Mouse (Mus musculus) MN1 (cell line): ENCODE measurements at regions not wholly inside any gene's neighbourhood (a gene's known extent, or its start where the extent isn't known, plus 50 kb on each side); places are given as distances from the start of the nearest gene placed in this dataset.

Experiments
- DNase-seq: peaks from one replicate; pipeline ENCODE4 v3.0.0-alpha.2; 2016; ENCODE audit warnings: low spot score

- DNase-seq: no peak
Observed at GRCm38 (mm10) chr15:72321528-72321927, 1512.8 kb upstream of the Gm6569 start.

DNA sequence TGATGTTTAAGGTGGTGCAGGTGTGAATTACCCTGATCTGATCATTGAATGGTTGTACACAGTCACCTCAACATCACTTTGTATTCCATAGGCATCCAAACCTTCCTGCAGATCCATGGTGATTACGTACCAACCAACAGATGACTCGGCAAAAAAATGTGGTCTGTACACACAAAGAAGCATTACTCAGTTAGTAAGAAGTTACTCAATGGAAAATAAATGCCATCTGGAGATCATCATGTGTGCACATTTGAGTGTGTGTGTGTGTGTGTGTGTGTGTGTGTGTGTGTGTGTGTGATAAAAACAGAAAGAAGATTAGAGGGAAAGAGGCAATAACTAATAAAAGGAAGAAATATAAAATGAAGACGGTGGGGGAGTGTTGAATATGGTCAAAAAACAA, 1512.2 kb upstream of the Gm6569 start:
- DNase-seq: no peak

DNA sequence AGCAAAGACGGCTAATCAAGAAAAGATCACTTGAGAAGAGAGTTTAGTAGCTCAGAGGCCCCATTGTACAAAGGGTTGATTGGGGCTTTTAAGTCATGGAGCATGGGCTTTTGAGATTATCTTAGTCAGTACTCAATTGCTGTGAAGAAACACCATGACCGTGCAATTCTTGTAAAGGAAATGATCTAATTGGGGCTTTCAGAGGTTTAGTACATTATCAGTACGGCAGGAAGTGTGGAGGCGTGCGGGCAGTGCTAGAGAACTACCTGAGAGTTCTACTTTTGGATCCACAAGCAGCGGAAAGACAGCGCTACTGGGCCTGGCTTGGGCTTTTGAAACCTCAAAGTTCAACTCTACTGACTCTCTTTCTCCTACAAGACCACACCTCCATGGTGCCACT, 1511.2 kb upstream of the Gm6569 start:
- DNase-seq: no peak

DNA sequence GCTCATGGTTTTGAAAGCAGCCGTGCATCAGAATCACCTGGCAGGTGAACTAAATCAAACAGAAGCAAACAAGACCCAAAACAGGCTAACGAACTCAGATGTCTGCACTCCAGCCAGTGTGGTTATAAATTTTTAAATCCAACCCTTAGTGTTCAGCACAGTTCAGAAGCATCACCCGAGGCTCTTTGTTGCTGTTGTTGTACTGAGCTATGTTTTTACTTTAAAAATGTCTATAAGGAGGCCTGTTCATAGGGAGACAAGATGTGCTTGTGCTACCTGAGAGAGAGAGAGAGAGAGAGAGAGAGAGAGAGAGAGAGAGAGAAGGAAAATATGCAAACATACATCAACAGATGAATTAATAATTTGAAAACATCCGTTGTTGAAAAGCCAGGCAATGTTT, 1503.1 kb upstream of the Gm6569 start:
- DNase-seq: no peak

DNA sequence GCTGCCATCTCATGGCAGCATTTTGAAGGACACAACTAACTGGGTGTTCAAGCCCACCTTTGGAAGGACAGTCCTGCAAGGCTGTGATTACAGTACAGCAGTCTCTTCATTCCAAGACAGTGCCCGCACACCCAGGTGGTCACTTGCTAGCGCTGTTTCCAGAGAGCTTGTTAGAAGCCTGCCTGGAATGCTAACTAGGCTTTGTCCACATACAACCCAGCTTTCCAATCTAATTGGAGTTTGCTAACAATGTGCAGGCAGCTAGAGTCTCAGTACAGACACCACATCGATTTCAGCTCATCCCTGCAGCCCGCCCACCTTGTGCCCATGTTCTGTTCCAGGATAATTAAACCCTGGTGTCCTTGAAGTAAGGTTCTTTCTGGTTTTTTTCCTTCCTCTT, 1499.9 kb upstream of the Gm6569 start:
- no peak for DNase-seq

- DNase-seq: no peak
Observed at GRCm38 (mm10) chr15:72339629-72340028, 1494.7 kb upstream of the Gm6569 start.

DNA sequence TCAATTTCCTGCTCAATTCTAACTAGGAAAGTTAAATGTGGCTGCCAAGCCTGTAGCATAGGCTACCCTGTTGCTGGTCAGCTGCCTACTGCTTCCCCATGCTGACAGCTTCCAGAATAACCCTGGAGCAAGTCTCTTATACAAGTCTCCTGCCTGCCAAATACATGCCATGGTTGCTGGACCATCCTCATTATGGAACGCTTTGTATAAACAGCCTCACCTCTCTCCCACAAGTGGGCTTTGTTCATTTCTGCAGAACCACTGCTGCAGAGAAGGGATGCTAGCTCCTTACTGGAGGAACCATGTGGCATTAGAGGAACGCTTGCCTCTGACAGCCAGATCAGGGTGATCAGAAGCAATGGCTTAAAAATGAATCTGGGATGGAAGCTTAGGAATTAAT, 1492.4 kb upstream of the Gm6569 start:
- no peak for DNase-seq

DNA sequence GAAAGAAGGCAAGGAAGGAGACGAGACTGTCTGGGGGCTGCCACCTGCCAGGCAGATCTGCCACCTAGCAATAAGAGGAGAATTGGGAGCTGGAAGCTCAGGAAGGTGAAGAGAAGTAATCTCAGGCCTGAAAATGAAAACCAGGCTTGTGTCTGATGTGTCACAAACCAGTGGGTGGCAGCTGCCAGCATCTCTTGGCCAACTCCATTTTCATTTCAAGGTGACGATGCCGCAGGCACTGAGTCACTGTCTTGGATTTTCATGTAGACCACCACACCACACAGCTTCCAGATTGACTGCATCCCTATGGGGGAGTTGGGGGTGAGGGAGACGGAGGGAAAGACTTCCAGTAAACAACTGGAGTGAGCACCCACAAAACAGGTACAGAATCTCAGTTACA, 1491.9 kb upstream of the Gm6569 start:
- DNase-seq: no peak

GRCm38 (mm10) chr15:72343794-72344193, 1490.6 kb upstream of the Gm6569 start:
- DNase-seq: no peak

DNA sequence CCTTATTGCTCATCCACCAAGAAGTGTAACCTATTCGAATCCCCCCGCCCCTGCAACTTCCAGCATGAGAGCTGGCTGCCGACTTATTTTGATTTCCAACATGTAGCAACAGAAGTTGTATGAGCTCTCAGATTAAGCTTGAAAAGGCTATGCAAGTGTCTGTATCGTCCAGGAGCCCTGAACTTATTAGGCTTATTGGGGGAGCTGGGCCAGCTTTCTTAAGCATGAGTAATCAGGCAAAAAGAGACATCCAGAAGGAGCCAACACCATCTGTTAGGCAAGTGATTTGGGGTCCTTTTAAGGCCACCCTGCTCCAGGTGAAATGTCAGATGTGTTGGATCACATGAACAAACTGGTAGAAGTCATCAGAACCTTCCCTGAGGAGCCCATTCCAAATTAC, 1481.0 kb upstream of the Gm6569 start:
- no peak for DNase-seq

- peak; percentile 56 for DNase-seq
Observed at GRCm38 (mm10) chr15:72355626-72356025, 1478.7 kb upstream of the Gm6569 start.

DNA sequence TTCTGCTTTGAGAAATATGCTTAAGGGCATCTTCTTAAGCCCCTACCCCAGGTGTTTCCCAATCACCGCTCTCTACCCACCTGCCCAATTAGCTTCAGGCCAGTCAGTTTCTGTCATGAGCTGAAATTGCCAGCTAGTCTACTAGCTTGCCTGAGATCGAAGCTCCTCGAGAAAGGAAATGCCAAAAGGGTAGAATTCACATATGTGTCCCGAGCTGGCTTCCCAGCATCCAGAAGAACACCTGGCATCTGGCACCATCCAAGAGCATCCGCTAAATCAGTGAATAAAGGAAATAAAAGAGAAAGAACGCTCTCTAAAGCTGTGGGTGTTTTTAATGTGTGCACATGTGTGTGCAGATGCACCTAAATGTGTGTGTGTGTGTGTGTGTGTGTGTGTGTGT, 1474.7 kb upstream of the Gm6569 start:
- no peak for DNase-seq

- no peak for DNase-seq
Observed at GRCm38 (mm10) chr15:72360049-72360448, 1474.3 kb upstream of the Gm6569 start.

GRCm38 (mm10) chr15:72360463-72361030, 1473.8 kb upstream of the Gm6569 start:
- DNase-seq: peak; percentile 16

- no peak for DNase-seq
Observed at GRCm38 (mm10) chr15:72373041-72373440, 1461.3 kb upstream of the Gm6569 start.

GRCm38 (mm10) chr15:72377201-72377600, 1457.2 kb upstream of the Gm6569 start:
- no peak for DNase-seq

GRCm38 (mm10) chr15:72379291-72379690, 1455.1 kb upstream of the Gm6569 start:
- no peak for DNase-seq

DNA sequence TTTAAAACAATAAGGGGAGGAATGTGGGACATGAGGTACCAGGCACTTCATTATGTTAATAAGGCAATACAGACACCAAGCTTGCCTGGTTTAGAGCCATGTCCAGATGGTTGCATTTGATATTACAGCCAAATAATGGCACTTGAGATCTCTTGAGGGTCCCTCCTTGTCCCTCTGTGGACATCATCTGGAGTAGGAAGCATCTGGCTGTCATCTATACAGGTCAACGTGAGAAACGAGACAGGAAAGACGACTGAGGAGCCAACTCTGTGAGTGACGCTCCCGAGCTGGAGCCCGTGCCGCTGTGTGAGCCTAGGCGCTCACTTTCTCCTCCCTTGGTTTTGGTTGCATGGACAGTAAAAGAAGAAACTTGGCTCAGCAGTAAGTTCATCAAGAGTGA, 1453.2 kb upstream of the Gm6569 start:
- no peak for DNase-seq

GRCm38 (mm10) chr15:72381744-72382143, 1452.6 kb upstream of the Gm6569 start:
- no peak for DNase-seq

DNA sequence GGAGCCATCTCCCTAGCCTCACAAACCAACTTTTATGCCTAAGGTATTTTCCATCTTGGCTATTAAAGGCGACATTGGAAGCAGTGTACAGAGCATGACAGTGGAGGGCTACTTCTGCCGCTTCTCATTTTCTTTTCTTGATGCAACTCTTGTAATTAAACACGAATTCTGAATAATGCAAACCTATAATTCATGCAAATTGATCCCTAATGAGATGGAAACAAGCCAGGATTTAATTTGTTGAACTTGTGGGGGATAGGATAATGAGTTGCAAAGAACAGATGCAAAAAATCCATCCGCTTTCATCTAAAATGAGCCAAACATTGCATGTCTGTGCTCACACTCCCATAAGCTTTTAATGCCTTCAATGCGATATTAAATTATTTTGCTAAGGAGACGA, 1451.8 kb upstream of the Gm6569 start:
- DNase-seq: no peak

GRCm38 (mm10) chr15:72383062-72383461, 1451.3 kb upstream of the Gm6569 start:
- DNase-seq: no peak

DNA sequence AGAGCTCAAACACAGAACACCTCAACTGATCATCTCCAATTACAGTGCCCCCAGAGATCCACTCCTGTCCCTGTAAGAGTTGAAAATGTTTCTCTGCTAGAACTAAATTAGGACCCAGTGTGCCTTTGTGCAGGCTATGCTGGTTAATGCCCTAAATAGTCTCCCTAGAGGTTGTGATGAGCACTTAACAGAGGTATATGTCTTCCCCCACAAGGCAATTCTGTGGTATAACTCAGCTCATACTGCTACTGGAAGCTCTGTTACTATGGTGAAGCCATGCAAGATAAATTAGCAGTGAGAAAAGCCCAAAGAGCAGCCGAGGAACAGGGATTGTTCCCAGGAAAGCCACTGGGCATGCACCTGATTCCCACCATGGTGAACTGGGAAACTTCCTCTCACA, 1450.9 kb upstream of the Gm6569 start:
- no peak for DNase-seq

GRCm38 (mm10) chr15:72393226-72393625, 1441.1 kb upstream of the Gm6569 start:
- no peak for DNase-seq

DNA sequence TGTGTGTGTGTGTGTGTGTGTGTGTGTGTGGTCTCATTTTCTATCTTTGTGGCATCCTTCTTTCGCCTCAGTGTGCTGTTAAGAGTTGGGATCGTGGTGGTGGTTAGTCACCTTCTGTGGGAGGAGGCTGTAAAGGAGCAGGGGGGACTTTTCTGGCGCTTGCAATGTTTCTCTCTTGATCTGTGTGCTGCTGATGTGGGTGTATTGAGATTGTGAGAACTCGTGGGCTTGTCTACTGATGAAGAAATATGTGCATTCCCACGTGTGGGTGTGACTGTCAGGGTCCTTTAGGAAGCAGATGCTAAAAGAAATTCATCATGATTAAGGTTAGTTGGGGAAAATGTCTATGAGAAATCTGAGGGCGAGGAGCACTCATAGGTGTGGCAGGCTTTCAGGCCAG, 1422.4 kb upstream of the Gm6569 start:
- DNase-seq: no peak
